Comparison of ENCODE assay signal across 9 mouse cellular contexts in genomic region chr19:53676228-53676627, GRCm38 (mm10). TPM values are rescaled to one million over a fixed set of nuclear protein-coding genes. Genes with fewer than 3 reads are reported as not detected.
DNase-seq lines count a peak whose midpoint lies in the region; ATAC-seq and TF ChIP-seq lines count a peak whose summit lies in the region.
"Had no signal": no experiment of that assay in that cellular context is flagged by ENCODE, and none has a peak within 500 bp of the region (broad histone marks: within the 10 kb centered on the region; RNA-seq: fewer than 3 reads in every experiment).

No protein-coding gene starts in this region.

- H3K4me3 ChIP-seq in heart, embryonic 10.5 days, result peak overlapping the region; percentile 87
- peak overlapping the region; percentile 62 for H3K4me3 ChIP-seq in hindbrain, embryonic 13.5 days
- peak overlapping the region; percentile 61 for H3K4me3 ChIP-seq in midbrain, postnatal 0 days (ENCODE audit: low read depth, low read length)

- H3K4me2 ChIP-seq in hindbrain, embryonic 13.5 days, result peak overlapping the region; percentile 99
- H3K4me2 ChIP-seq in midbrain, postnatal 0 days (ENCODE audit: low read depth, low read length, poor library complexity, severe bottlenecking), result peak overlapping the region; percentile 100

- peaks cover 38% of the 10 kb centered on the region for H3K27me3 ChIP-seq in heart, embryonic 10.5 days (ENCODE audit: insufficient read depth, poor library complexity, severe bottlenecking)
- H3K27me3 ChIP-seq in hindbrain, embryonic 13.5 days, result peaks cover 62% of the 10 kb centered on the region
- H3K27me3 ChIP-seq in midbrain, postnatal 0 days (ENCODE audit: insufficient read depth, low read length), result peaks cover 38% of the 10 kb centered on the region

- DNase-seq in heart, embryonic 10.5 days (ENCODE audit: low spot score), result peak; percentile 76
- DNase-seq in heart, adult 8-10 months (ENCODE audit: low spot score), result no peak
- DNase-seq in midbrain, postnatal 0 days (ENCODE audit: low spot score), result no peak
- no peak for DNase-seq in layer of hippocampus, adult 11-12 months (ENCODE audit: low spot score)
- DNase-seq in urinary bladder, postnatal 4 days (ENCODE audit: low spot score in 2 of 2), result no peak
- no peak for DNase-seq in adrenal gland, adult (ENCODE audit: inconsistent age in 2 of 2, low spot score in 1 of 2)

- H3K9me3 ChIP-seq in heart, embryonic 10.5 days, result no peaks in the 10 kb centered on the region
- no peaks in the 10 kb centered on the region for H3K9me3 ChIP-seq in hindbrain, embryonic 13.5 days
- no peaks in the 10 kb centered on the region for H3K9me3 ChIP-seq in midbrain, postnatal 0 days (ENCODE audit: low read length)
- H3K9me3 ChIP-seq: G1E had no signal

- peaks cover 39% of the 10 kb centered on the region for H3K4me1 ChIP-seq in heart, embryonic 10.5 days
- peaks cover 23% of the 10 kb centered on the region for H3K4me1 ChIP-seq in hindbrain, embryonic 13.5 days (replicated peaks)
- H3K4me1 ChIP-seq in midbrain, postnatal 0 days (ENCODE audit: insufficient read depth, low read length), result no peaks in the 10 kb centered on the region

- WGBS in heart, embryonic 10.5 days, result 1% methylated on average over 26 of the region's 26 CpGs
- WGBS in hindbrain, embryonic 13.5 days, result under 1% methylated on average over 26 of the region's 26 CpGs
- WGBS in midbrain, postnatal 0 days, result under 1% methylated on average over 26 of the region's 26 CpGs

- H3K36me3 ChIP-seq in heart, embryonic 10.5 days, result no peaks in the 10 kb centered on the region
- H3K36me3 ChIP-seq in hindbrain, embryonic 13.5 days, result no peaks in the 10 kb centered on the region
- H3K36me3 ChIP-seq in midbrain, postnatal 0 days (ENCODE audit: insufficient read depth, low read length), result no peaks in the 10 kb centered on the region
- H3K36me3 ChIP-seq: G1E had no signal

- H3K9ac ChIP-seq in hindbrain, embryonic 13.5 days, result peak overlapping the region; percentile 75
- H3K9ac ChIP-seq in midbrain, postnatal 0 days (replicated peaks; ENCODE audit: low read length, poor library complexity, severe bottlenecking), result no peak overlapping the region; the same call in 1 of the 2 replicates

- ATAC-seq in common myeloid progenitor, adult 5-6 weeks (replicated peaks; ENCODE audit: low read depth, poor library complexity, severe bottlenecking), result 0 out of 2 replicates have a peak, but pooled peaks have one; percentile 45
- ATAC-seq in hindbrain, embryonic 13.5 days (ENCODE audit: low FRiP score), result peak; percentile 63
- ATAC-seq in midbrain, postnatal 0 days (ENCODE audit: low FRiP score), result no peak

- TF ChIP-seq CTCF in midbrain, postnatal 0 days (IDR thresholded peaks at IDR 0.05), result no peak

- peak overlapping the region; percentile 97 for H3K27ac ChIP-seq in heart, embryonic 10.5 days
- no peak overlapping the region for H3K27ac ChIP-seq in hindbrain, embryonic 13.5 days
- H3K27ac ChIP-seq in midbrain, postnatal 0 days (ENCODE audit: low read depth, low read length), result no peak overlapping the region

RNA-seq across cellular contexts. Expression of gene Rbm20, which starts 0.9 kb away (rescaled TPM):
- polyA plus RNA-seq in heart, embryonic 10.5 days (2016; fragmentation: Nextera tagmentation; extraction: Ambion mirVana), result 18.3 and 34.7 TPM in 2 replicates
- total RNA-seq in heart, adult 8-10 months (2022), result 100 to 1,000 TPM; 232 to 257 (median 245) TPM
- 0.69 TPM in 1 of 2 replicates, not detected in the other for total RNA-seq in common myeloid progenitor, adult 5-6 weeks (2017)
- polyA plus RNA-seq in hindbrain, embryonic 13.5 days (2015; fragmentation: Nextera tagmentation; extraction: Ambion mirVana), result 0.51 and 0.70 TPM in 2 replicates
- total RNA-seq in midbrain, postnatal 0 days (2014; rRNA removed), result 1.6 and 2.0 TPM in 2 replicates
- 0.44 and 0.75 TPM in 2 replicates for polyA plus RNA-seq in midbrain, postnatal 0 days (2015; fragmentation: Nextera tagmentation; extraction: Ambion mirVana)

Comparison
In these comparisons a context has a peak if more than half of its experiments do, and no peak if none do; other contexts are left out.
1. RNA of gene Rbm20, which starts 0.9 kb away (total RNA-seq): 232 to 257 TPM in heart, adult 8-10 months; 1.6 to 2.0 TPM in midbrain, postnatal 0 days and 0.69 TPM in common myeloid progenitor, adult 5-6 weeks; every median in the first group is over 10 times any median in the second.
2. Peak in every context shown above with its lines, with median percentiles within 50 percentile points of each other: H3K4me3 ChIP-seq.